Mouse (Mus musculus): ENCODE data around the gene Eogt.

DNA sequence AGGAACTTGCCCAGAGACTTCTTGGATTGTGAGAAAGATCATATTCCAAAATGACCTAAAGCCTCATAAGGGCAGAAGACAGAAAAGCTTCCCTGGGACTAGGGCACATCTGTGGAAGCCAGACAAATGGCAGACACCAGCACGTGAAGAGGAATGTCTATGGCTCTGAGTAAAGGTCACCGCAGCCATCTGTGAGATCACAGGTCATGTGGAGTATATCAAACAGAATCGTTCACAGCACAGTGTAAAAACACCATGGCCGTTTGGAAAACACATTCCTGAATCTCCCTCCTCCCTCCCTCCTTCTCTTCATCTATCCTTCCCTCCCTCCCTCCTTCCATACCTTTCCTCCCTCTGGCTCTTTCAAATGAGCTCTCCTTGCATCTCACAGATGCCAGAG is 17.2 kb downstream of the Eogt start:
- no peak for TF ChIP-seq CTCF (IDR thresholded peaks at IDR 0.05; ENCODE audit: control insufficient read depth, insufficient read depth, low read length)
- no peak for TF ChIP-seq POLR2A (IDR thresholded peaks at IDR 0.05; ENCODE audit: borderline replicate concordance, control insufficient read depth, low read depth, low read length)

Data from bone marrow, adult 2 months (tissue).